In genomic region chr11:45932771-45933170, GRCm38 (mm10) we compare ENCODE assay signal across 27 mouse cellular contexts. TPM values are rescaled to one million over a fixed set of nuclear protein-coding genes. Genes with fewer than 3 reads are reported as not detected.
DNase-seq lines count a peak whose midpoint lies in the region; ATAC-seq and TF ChIP-seq lines count a peak whose summit lies in the region.
"Had no signal": no experiment of that assay in that cellular context is flagged by ENCODE, and none has a peak within 500 bp of the region (broad histone marks: within the 10 kb centered on the region; RNA-seq: fewer than 3 reads in every experiment).

No protein-coding gene starts in this region.

- H3K4me2 ChIP-seq in heart, postnatal 0 days (ENCODE audit: low read depth, low read length), result no peak overlapping the region
- H3K4me2 ChIP-seq: embryonic facial prominence, embryonic 13.5 days; forebrain, embryonic 12.5 days; forebrain, embryonic 15.5 days; heart, embryonic 11.5 days; hindbrain, embryonic 12.5 days had no signal

- no peak overlapping the region for H3K27ac ChIP-seq in gastrocnemius, adult 2 months
- H3K27ac ChIP-seq in heart, postnatal 0 days (ENCODE audit: low read depth), result no peak overlapping the region
- H3K27ac ChIP-seq: embryonic facial prominence, embryonic 10.5 days; embryonic facial prominence, embryonic 13.5 days; forebrain, embryonic 12.5 days; forebrain, embryonic 15.5 days; hindbrain, embryonic 12.5 days had no signal

- peaks cover 70% of the 10 kb centered on the region for H3K36me3 ChIP-seq in heart, postnatal 0 days (replicated peaks; ENCODE audit: control insufficient read depth, insufficient read depth, low read length)
- peaks cover 89% of the 10 kb centered on the region for H3K36me3 ChIP-seq in megakaryocyte, embryonic 14.5 days (replicated peaks; ENCODE audit: low read length)

- H3K9me3 ChIP-seq in heart, postnatal 0 days (replicated peaks; ENCODE audit: control insufficient read depth, low read length), result no peaks in the 10 kb centered on the region
- no peaks in the 10 kb centered on the region for H3K9me3 ChIP-seq in megakaryocyte, embryonic 14.5 days
- H3K9me3 ChIP-seq: embryonic facial prominence, embryonic 10.5 days; embryonic facial prominence, embryonic 13.5 days; forebrain, embryonic 12.5 days; forebrain, embryonic 15.5 days; hindbrain, embryonic 12.5 days had no signal

- no peaks in the 10 kb centered on the region for H3K4me1 ChIP-seq in heart, postnatal 0 days (ENCODE audit: control insufficient read depth, insufficient read depth)
- no peaks in the 10 kb centered on the region for H3K4me1 ChIP-seq in megakaryocyte, embryonic 14.5 days
- H3K4me1 ChIP-seq: embryonic facial prominence, embryonic 10.5 days; embryonic facial prominence, embryonic 13.5 days; forebrain, embryonic 12.5 days; forebrain, embryonic 15.5 days; hindbrain, embryonic 12.5 days had no signal

- TF ChIP-seq CTCF in gastrocnemius, adult 2 months (IDR thresholded peaks at IDR 0.05), result no peak
- TF ChIP-seq CTCF in heart, postnatal 0 days (IDR thresholded peaks at IDR 0.05; ENCODE audit: low read depth), result no peak

- intact Hi-C loops in gastrocnemius, adult 2 months (cut with DNase I), result no loop called here
- intact Hi-C loops in heart, postnatal 14 days (cut with DNase I), result no loop called here

- no peaks in the 10 kb centered on the region for H3K27me3 ChIP-seq in heart, postnatal 0 days (ENCODE audit: control insufficient read depth, insufficient read depth, low read length)
- no peaks in the 10 kb centered on the region for H3K27me3 ChIP-seq in megakaryocyte, embryonic 14.5 days (replicated peaks)
- H3K27me3 ChIP-seq: embryonic facial prominence, embryonic 13.5 days; forebrain, embryonic 12.5 days; forebrain, embryonic 15.5 days; hindbrain, embryonic 12.5 days had no signal

- 80% methylated on average over 10 of the region's 10 CpGs for WGBS in heart, postnatal 0 days

- DNase-seq in gastrocnemius, adult 2 months, result peak; percentile 7
- no peak for DNase-seq in gastrocnemius, postnatal 25 days
- no peak for DNase-seq in heart, postnatal 0 days (ENCODE audit: low spot score)
- no peak for DNase-seq in heart, postnatal 14 days
- DNase-seq: adrenal gland, adult 8-10 months; adrenal gland, postnatal 25 days; cerebellum, adult 11-12 months; cerebellum, adult 8-10 months; cerebellum, postnatal 10 days; cerebellum, postnatal 36 days; embryo, embryonic 11 days; gastrocnemius, postnatal 10 days; heart, adult 18-20 months had no signal

- H3K4me3 ChIP-seq in gastrocnemius, adult 2 months, result no peak overlapping the region
- no peak overlapping the region for H3K4me3 ChIP-seq in heart, postnatal 0 days (ENCODE audit: low read depth, low read length)
- H3K4me3 ChIP-seq in megakaryocyte, embryonic 14.5 days (replicated peaks), result peak overlapping the region; percentile 54
- H3K4me3 ChIP-seq: embryonic facial prominence, embryonic 10.5 days; embryonic facial prominence, embryonic 13.5 days; erythroblast, embryonic 14.5 days; forebrain, embryonic 12.5 days; forebrain, embryonic 15.5 days; hindbrain, embryonic 12.5 days had no signal

- TF ChIP-seq EP300 in heart, postnatal 0 days (IDR thresholded peaks at IDR 0.05; ENCODE audit: low read depth), result no peak

- no peak overlapping the region for H3K9ac ChIP-seq in heart, postnatal 0 days (replicated peaks; ENCODE audit: low read depth, low read length)
- H3K9ac ChIP-seq: embryonic facial prominence, embryonic 13.5 days; forebrain, embryonic 12.5 days; forebrain, embryonic 15.5 days; hindbrain, embryonic 12.5 days had no signal

- peak; percentile 58 for ATAC-seq in heart, postnatal 0 days (ENCODE audit: insufficient read depth, low read depth)
- no peak for ATAC-seq in megakaryocyte, adult 5-6 weeks (ENCODE audit: poor library complexity, severe bottlenecking)
- ATAC-seq: activated CD4-positive, CD25-positive, alpha-beta regulatory T cell, adult 4 months; forebrain, embryonic 15.5 days; hindbrain, embryonic 16.5 days; inflammation-experienced regulatory T-cells, adult 6 months; intestine, embryonic 16.5 days had no signal

RNA-seq across cellular contexts. Expression of gene Lsm11, which starts 12.0 kb away (rescaled TPM):
- 1 to 10 TPM; 1.8 to 2.5 TPM for total RNA-seq in gastrocnemius, adult 2 months (2021)
- total RNA-seq in gastrocnemius, postnatal 25 days (2021), result 1 to 10 TPM; 1.9 to 2.6 TPM
- 8.9 and 13.5 TPM in 2 replicates for total RNA-seq in heart, postnatal 0 days (2014; rRNA removed; ENCODE audit: low replicate concordance)
- 3.2 and 3.4 TPM in 2 replicates for polyA plus RNA-seq in heart, postnatal 0 days (2015; fragmentation: Nextera tagmentation; extraction: Ambion mirVana)
- 1 to 10 TPM; 4.8 to 5.2 TPM for total RNA-seq in heart, postnatal 14 days (2021)
- 16.9 and 61.8 TPM in 2 replicates for polyA plus RNA-seq in megakaryocyte, embryonic 14.5 days (2012; ENCODE audit: insufficient read depth, low replicate concordance)
- 4.1 and 5.8 TPM in 2 replicates for total RNA-seq in megakaryocyte, adult 5-6 weeks (2015)
- total RNA-seq in megakaryocyte, adult 5-6 weeks (2017), result 2.8 and 2.9 TPM in 2 replicates

RNA-seq across cellular contexts. Expression of gene Thg1l, which starts 22.5 kb away (rescaled TPM):
- 1 to 10 TPM; 2.3 to 2.9 TPM for total RNA-seq in gastrocnemius, adult 2 months (2021)
- 1 to 10 TPM; 4.8 to 5.4 TPM for total RNA-seq in gastrocnemius, postnatal 25 days (2021)
- 12.8 and 31.3 TPM in 2 replicates for total RNA-seq in heart, postnatal 0 days (2014; rRNA removed; ENCODE audit: low replicate concordance)
- 3.9 and 5.8 TPM in 2 replicates for polyA plus RNA-seq in heart, postnatal 0 days (2015; fragmentation: Nextera tagmentation; extraction: Ambion mirVana)
- 1 to 10 TPM; 4.9 to 6.3 TPM for total RNA-seq in heart, postnatal 14 days (2021)
- polyA plus RNA-seq in megakaryocyte, embryonic 14.5 days (2012; ENCODE audit: insufficient read depth, low replicate concordance), result 4.1 TPM in 1 of 2 replicates, not detected in the other
- total RNA-seq in megakaryocyte, adult 5-6 weeks (2015), result 6.1 and 9.8 TPM in 2 replicates
- 12.8 and 13.0 TPM in 2 replicates for total RNA-seq in megakaryocyte, adult 5-6 weeks (2017)

RNA-seq across cellular contexts. Expression of gene Sox30, which starts 47.3 kb away (rescaled TPM):
- total RNA-seq in gastrocnemius, adult 2 months (2021), result not detected
- not detected for total RNA-seq in gastrocnemius, postnatal 25 days (2021)
- 1.3 TPM in 1 of 2 replicates, not detected in the other for total RNA-seq in heart, postnatal 0 days (2014; rRNA removed; ENCODE audit: low replicate concordance)
- 0.10 and 0.22 TPM in 2 replicates for polyA plus RNA-seq in heart, postnatal 0 days (2015; fragmentation: Nextera tagmentation; extraction: Ambion mirVana)
- under 1 TPM; 0.14 to 0.24 TPM for total RNA-seq in heart, postnatal 14 days (2021)
- not detected in 2 replicates for polyA plus RNA-seq in megakaryocyte, embryonic 14.5 days (2012; ENCODE audit: insufficient read depth, low replicate concordance)
- total RNA-seq in megakaryocyte, adult 5-6 weeks (2015), result not detected in 2 replicates
- total RNA-seq in megakaryocyte, adult 5-6 weeks (2017), result not detected in 2 replicates
- total RNA-seq: hematopoietic stem cell, adult 5-6 weeks had no signal
- polyA plus RNA-seq: activated CD4-positive, CD25-positive, alpha-beta regulatory T cell, adult 4 months; erythroblast, embryonic 14.5 days; hindbrain, embryonic 16.5 days had no signal
